Mouse (Mus musculus): ENCODE results near the gene Rexo4. TPM values are rescaled to one million over a fixed set of nuclear protein-coding genes. Genes with fewer than 3 reads are reported as not detected.
A peak's percentile ranks its signal among the peaks of the same experiment; 100 is the strongest.

Gene Rexo4
- polyA plus RNA-seq (2015; fragmentation: Nextera tagmentation; extraction: Ambion mirVana), result 39.5 and 40.2 TPM in 2 replicates

DNA sequence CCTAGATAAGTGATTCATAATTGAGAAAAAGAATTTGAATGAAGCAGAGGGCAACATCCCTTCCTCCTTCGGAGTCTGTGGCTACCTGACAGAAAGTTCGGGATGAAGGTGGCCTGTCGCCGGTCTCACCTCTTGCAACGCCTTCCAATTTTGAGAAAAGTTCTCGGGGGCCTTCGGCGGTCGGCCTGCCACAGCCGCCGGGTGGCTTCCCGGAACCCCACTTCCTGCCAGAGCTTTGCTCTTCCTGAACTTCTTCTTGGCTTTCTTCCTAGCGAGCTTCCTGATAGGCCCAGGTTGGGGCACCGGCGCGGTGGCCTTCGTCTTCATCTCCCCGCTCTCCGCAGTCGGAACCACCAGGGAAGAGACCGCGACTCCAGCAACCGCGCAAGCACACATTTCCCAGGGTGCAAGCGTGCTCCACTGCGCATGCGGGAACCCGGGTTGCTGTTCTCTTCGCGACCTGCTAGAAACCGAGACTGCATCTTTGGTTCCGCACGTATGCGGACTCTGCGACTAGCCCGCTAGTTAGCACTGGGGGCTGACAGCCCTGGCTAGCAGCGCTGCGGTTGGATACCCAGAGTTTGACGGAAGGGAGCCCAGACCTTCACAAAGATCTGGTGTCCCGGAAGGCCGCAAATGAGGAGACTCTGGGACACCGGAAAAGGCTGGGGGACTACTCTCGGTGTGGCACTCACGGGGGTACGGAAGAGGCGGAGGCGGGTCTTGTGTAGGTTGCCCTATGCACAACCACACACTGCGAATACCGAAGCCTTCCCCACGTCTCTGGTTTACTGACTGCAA is at the start of gene Rexo4:
Gene Rexo4, minus strand, starts transcription at position 464 of the 801 bp plus-strand sequence.
- Histone ChIP-seq H3K9me3 (ENCODE audit: control insufficient read depth, low read length) (no peaks in the 10 kb centered on the region), H3K4me2 (ENCODE audit: low read length) (peak within 1 kb of the TSS; percentile 94), H3K36me3 (ENCODE audit: control insufficient read depth, insufficient read depth) (no peaks in the 10 kb centered on the region), H3K27me3 (replicated peaks; ENCODE audit: control insufficient read depth, insufficient read depth, low read length) (no peaks in the 10 kb centered on the region), H3K4me3 (replicated peaks; ENCODE audit: low read length) (peak within 1 kb of the TSS; percentile 77), H3K4me1 (replicated peaks; ENCODE audit: control insufficient read depth, insufficient read depth, low read length) (peaks cover 27% of the 10 kb centered on the region), H3K9ac (replicated peaks; ENCODE audit: low read depth, low read length) (peak within 1 kb of the TSS; percentile 74), H3K27ac (ENCODE audit: low read length) (peak within 1 kb of the TSS; percentile 91)
- WGBS, result under 1% methylated on average over 50 of the region's 50 CpGs
- peak; percentile 99 for ATAC-seq

- H3K36me3 ChIP-seq (ENCODE audit: control insufficient read depth, insufficient read depth), result peaks cover 4% of the 10 kb centered on the region; the same call in 1 of the 2 replicates
- H3K9ac ChIP-seq (replicated peaks; ENCODE audit: low read depth, low read length), result peak within 1 kb of the TSS; percentile 98
- peak within 1 kb of the TSS; percentile 87 for H3K4me3 ChIP-seq (replicated peaks; ENCODE audit: low read length)
- peak within 1 kb of the TSS; percentile 92 for H3K4me2 ChIP-seq (ENCODE audit: low read length)
- WGBS, result under 1% methylated on average over 43 of the region's 43 CpGs
- peak; percentile 97 for ATAC-seq
- no peaks in the 10 kb centered on the region for H3K9me3 ChIP-seq (ENCODE audit: control insufficient read depth, low read length)
- H3K27me3 ChIP-seq (replicated peaks; ENCODE audit: control insufficient read depth, insufficient read depth, low read length), result no peaks in the 10 kb centered on the region
- peak within 1 kb of the TSS; percentile 76 for H3K27ac ChIP-seq (ENCODE audit: low read length)
- H3K4me1 ChIP-seq (replicated peaks; ENCODE audit: control insufficient read depth, insufficient read depth, low read length), result peaks cover 21% of the 10 kb centered on the region
These were observed 45.6 kb upstream of the Rexo4 start, which contains the start of gene Cacfd1 for GRCm38 (mm10) chr2:27009714-27010244. Gene Cacfd1 (plus strand): TSS chr2:27009926.

DNA sequence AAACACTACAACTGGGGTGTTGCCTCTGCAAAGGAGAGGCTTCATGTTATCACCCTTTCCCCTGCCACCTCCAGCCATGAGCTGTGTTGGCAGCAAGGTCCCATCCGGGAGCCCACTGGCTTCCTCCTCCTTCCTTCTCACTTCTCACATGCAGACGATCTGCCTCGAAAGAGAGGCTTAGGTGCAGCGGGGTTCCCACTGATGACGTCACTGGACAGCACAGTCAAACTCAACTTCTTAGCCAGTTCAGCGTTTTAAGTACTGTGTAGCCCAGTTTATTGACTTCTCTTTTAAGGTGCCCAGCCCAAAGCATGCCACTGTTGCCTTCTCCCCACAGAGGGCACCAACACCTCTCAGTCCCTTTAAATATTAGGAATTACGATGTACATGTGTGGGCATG is 43.5 kb upstream of the Rexo4 start:
- Histone ChIP-seq H3K4me1 (replicated peaks; ENCODE audit: control insufficient read depth, insufficient read depth, low read length) (peaks cover 21% of the 10 kb centered on the region), H3K27ac (ENCODE audit: low read length) (no peak overlapping the region), H3K9ac (replicated peaks; ENCODE audit: low read depth, low read length) (no peak overlapping the region), H3K4me3 (replicated peaks; ENCODE audit: low read length) (no peak overlapping the region), H3K9me3 (ENCODE audit: control insufficient read depth, low read length) (no peaks in the 10 kb centered on the region), H3K27me3 (replicated peaks; ENCODE audit: control insufficient read depth, insufficient read depth, low read length) (no peaks in the 10 kb centered on the region), H3K36me3 (ENCODE audit: control insufficient read depth, insufficient read depth) (no peaks in the 10 kb centered on the region), H3K4me2 (ENCODE audit: low read length) (no peak overlapping the region)
- ATAC-seq, result no peak
- WGBS, result 77% methylated on average over 7 of the region's 7 CpGs

DNA sequence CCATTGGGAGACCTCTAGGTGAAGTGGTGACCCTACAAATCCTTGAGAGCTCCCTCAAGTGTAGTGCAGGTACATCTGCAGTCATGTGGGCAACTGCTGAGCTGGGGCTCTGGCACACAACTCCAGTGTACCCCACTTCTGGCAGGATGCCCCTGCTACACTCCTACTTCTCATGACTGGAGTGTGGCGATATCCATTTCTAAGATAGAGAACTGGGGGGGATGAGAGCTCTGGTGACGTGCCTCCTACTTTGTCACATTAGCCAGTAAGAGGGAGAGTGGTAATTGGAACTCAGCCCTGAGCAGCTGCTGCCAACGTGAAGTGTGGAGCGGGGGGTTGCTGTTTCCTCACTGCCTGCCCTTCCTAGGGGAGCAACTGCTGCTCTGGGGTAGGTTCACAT is 42.1 kb upstream of the Rexo4 start:
- 61% methylated on average over 4 of the region's 4 CpGs for WGBS
- Histone ChIP-seq H3K27me3 (replicated peaks; ENCODE audit: control insufficient read depth, insufficient read depth, low read length) (no peaks in the 10 kb centered on the region), H3K4me3 (replicated peaks; ENCODE audit: low read length) (no peak overlapping the region), H3K9ac (replicated peaks; ENCODE audit: low read depth, low read length) (no peak overlapping the region), H3K4me2 (ENCODE audit: low read length) (no peak overlapping the region), H3K36me3 (ENCODE audit: control insufficient read depth, insufficient read depth) (no peaks in the 10 kb centered on the region), H3K4me1 (replicated peaks; ENCODE audit: control insufficient read depth, insufficient read depth, low read length) (peaks cover 15% of the 10 kb centered on the region), H3K9me3 (ENCODE audit: control insufficient read depth, low read length) (no peaks in the 10 kb centered on the region), H3K27ac (ENCODE audit: low read length) (no peak overlapping the region)
- no peak for ATAC-seq

GRCm38 (mm10) chr2:26997993-26998392 is 33.8 kb upstream of the Rexo4 start:
- Histone ChIP-seq H3K4me1 (replicated peaks; ENCODE audit: control insufficient read depth, insufficient read depth, low read length) (no peaks in the 10 kb centered on the region), H3K27ac (ENCODE audit: low read length) (no peak overlapping the region), H3K27me3 (replicated peaks; ENCODE audit: control insufficient read depth, insufficient read depth, low read length) (no peaks in the 10 kb centered on the region), H3K4me2 (ENCODE audit: low read length) (no peak overlapping the region), H3K9me3 (ENCODE audit: control insufficient read depth, low read length) (no peaks in the 10 kb centered on the region), H3K4me3 (replicated peaks; ENCODE audit: low read length) (no peak overlapping the region), H3K36me3 (ENCODE audit: control insufficient read depth, insufficient read depth) (no peaks in the 10 kb centered on the region), H3K9ac (replicated peaks; ENCODE audit: low read depth, low read length) (no peak overlapping the region)
- ATAC-seq, result no peak
- 97% methylated on average over 7 of the region's 7 CpGs for WGBS

- no peaks in the 10 kb centered on the region for H3K36me3 ChIP-seq (ENCODE audit: control insufficient read depth, insufficient read depth)
- H3K4me1 ChIP-seq (replicated peaks; ENCODE audit: control insufficient read depth, insufficient read depth, low read length), result no peaks in the 10 kb centered on the region
- no peaks in the 10 kb centered on the region for H3K27me3 ChIP-seq (replicated peaks; ENCODE audit: control insufficient read depth, insufficient read depth, low read length)
- no peak for ATAC-seq
- WGBS, result 86% methylated on average over 1 of the region's 1 CpGs
- no peak overlapping the region for H3K9ac ChIP-seq (replicated peaks; ENCODE audit: low read depth, low read length)
- H3K4me3 ChIP-seq (replicated peaks; ENCODE audit: low read length), result no peak overlapping the region
- no peak overlapping the region for H3K27ac ChIP-seq (ENCODE audit: low read length)
- no peak overlapping the region for H3K4me2 ChIP-seq (ENCODE audit: low read length)
- no peaks in the 10 kb centered on the region for H3K9me3 ChIP-seq (ENCODE audit: control insufficient read depth, low read length)
These were observed 33.3 kb upstream of the Rexo4 start for GRCm38 (mm10) chr2:26997498-26997897.

- H3K9ac ChIP-seq (replicated peaks; ENCODE audit: low read depth, low read length), result no peak overlapping the region
- H3K9me3 ChIP-seq (ENCODE audit: control insufficient read depth, low read length), result no peaks in the 10 kb centered on the region
- no peaks in the 10 kb centered on the region for H3K27me3 ChIP-seq (replicated peaks; ENCODE audit: control insufficient read depth, insufficient read depth, low read length)
- no peak overlapping the region for H3K27ac ChIP-seq (ENCODE audit: low read length)
- H3K4me1 ChIP-seq (replicated peaks; ENCODE audit: control insufficient read depth, insufficient read depth, low read length), result no peaks in the 10 kb centered on the region
- 85% methylated on average over 3 of the region's 3 CpGs for WGBS
- no peak for ATAC-seq
- H3K36me3 ChIP-seq (ENCODE audit: control insufficient read depth, insufficient read depth), result no peaks in the 10 kb centered on the region
- no peak overlapping the region for H3K4me3 ChIP-seq (replicated peaks; ENCODE audit: low read length)
- H3K4me2 ChIP-seq (ENCODE audit: low read length), result no peak overlapping the region
These were observed 29.8 kb upstream of the Rexo4 start for GRCm38 (mm10) chr2:26993936-26994335.

DNA sequence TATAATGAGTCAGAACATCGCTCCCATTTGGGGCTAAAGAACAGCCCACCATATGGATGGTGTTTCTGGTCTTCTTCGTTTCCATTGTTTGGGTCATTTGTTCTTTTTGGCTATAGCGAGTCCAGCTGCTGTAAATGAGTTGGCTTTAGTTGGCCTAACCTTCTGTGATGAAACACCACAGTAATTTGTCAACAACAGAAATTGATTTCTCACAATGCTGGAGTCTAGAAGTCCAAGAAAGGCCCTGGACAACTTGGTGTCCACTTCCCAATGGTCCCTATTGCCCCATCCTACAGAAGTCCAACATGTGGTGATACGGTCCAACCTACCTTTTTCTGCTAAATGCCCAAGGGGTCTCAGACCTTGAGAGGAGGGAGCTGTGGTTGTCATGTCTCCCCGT is 20.5 kb upstream of the Rexo4 start:
- WGBS, result 83% methylated on average over 5 of the region's 5 CpGs
- no peak for ATAC-seq
- Histone ChIP-seq H3K4me2 (ENCODE audit: low read length) (no peak overlapping the region), H3K27me3 (replicated peaks; ENCODE audit: control insufficient read depth, insufficient read depth, low read length) (no peaks in the 10 kb centered on the region), H3K9me3 (ENCODE audit: control insufficient read depth, low read length) (no peaks in the 10 kb centered on the region), H3K4me1 (replicated peaks; ENCODE audit: control insufficient read depth, insufficient read depth, low read length) (no peaks in the 10 kb centered on the region), H3K4me3 (replicated peaks; ENCODE audit: low read length) (no peak overlapping the region), H3K9ac (replicated peaks; ENCODE audit: low read depth, low read length) (no peak overlapping the region), H3K27ac (ENCODE audit: low read length) (no peak overlapping the region), H3K36me3 (ENCODE audit: control insufficient read depth, insufficient read depth) (no peaks in the 10 kb centered on the region)

GRCm38 (mm10) chr2:26984179-26984578 is 20.0 kb upstream of the Rexo4 start:
- Histone ChIP-seq H3K36me3 (ENCODE audit: control insufficient read depth, insufficient read depth) (no peaks in the 10 kb centered on the region), H3K9ac (replicated peaks; ENCODE audit: low read depth, low read length) (no peak overlapping the region), H3K27me3 (replicated peaks; ENCODE audit: control insufficient read depth, insufficient read depth, low read length) (no peaks in the 10 kb centered on the region), H3K4me1 (replicated peaks; ENCODE audit: control insufficient read depth, insufficient read depth, low read length) (no peaks in the 10 kb centered on the region), H3K27ac (ENCODE audit: low read length) (no peak overlapping the region), H3K4me2 (ENCODE audit: low read length) (no peak overlapping the region), H3K4me3 (replicated peaks; ENCODE audit: low read length) (no peak overlapping the region), H3K9me3 (ENCODE audit: control insufficient read depth, low read length) (no peaks in the 10 kb centered on the region)
- 75% methylated on average over 2 of the region's 2 CpGs for WGBS
- no peak for ATAC-seq
